Mouse (Mus musculus): Measurements from ENCODE around the gene Setx.

DNA sequence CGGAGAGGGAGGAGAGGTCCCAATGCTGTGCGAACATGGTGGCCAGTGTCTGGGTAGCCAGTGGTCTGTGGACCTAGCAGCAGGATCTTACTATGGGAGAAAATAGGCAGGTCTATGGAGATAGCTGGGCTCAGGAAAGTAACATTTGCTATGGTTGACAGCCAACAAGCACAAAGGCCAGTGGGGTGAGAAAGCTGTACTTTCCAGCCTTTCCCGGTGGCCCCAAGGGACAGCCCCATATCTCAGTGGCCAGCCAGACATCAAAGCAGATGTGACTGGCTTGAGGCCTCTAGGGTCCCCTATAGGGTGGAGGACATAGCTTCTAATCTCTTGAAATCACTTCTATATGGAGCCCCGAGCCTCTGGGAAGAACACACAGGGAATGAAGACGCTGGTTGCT lies 93.1 kb downstream of the Setx start:
- TF ChIP-seq CTCF (IDR thresholded peaks at IDR 0.05; ENCODE audit: borderline replicate concordance, insufficient read depth, low read depth, low read length) (no peak), POLR2A (IDR thresholded peaks at IDR 0.05; ENCODE audit: borderline replicate concordance, insufficient read depth, low read length) (no peak)

Data from cerebellum, adult 2 months (tissue).